Mouse (Mus musculus): Measurements from ENCODE around the gene Sipa1l1.

DNA sequence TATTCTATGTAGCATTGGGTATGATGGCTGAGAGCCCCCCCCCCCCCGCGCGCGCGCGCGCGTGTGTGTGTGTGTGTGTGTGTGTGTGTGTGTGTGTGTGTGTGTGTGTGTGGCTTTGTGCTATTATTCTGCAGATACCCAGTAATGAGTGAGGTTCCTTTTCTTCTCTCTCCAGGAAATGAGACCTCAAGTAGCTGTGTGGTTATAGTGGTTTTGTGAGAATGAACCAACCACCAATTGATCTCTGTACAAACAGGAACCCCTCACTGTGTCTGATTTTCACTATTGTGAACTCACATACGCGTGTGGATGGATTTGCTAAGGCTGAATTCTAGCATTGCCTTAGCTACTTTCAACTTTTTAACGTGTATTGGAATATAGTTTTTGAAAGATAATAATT, 181.0 kb downstream of the Sipa1l1 start:
- TF ChIP-seq POLR2A (IDR thresholded peaks at IDR 0.05; ENCODE audit: insufficient read depth, low read depth, low read length) (no peak), CTCF (IDR thresholded peaks at IDR 0.05; ENCODE audit: insufficient read depth, low read depth, low read length) (no peak)
